Mouse (Mus musculus): ENCODE data around the gene Bsdc1. TPM values are rescaled to one million over a fixed set of nuclear protein-coding genes. Genes with fewer than 3 reads are reported as not detected.
A peak's percentile ranks its signal among the peaks of the same experiment; 100 is the strongest.

Gene Bsdc1
- polyA plus RNA-seq (2012; ENCODE audit: insufficient read depth, low replicate concordance), result 19.2 and 43.3 TPM in 2 replicates

GRCm38 (mm10) chr4:129461183-129461960, at the start of gene Bsdc1:
Bsdc1 (plus strand) TSS chr4:129461581.
- peaks cover 37% of the 10 kb centered on the region for H3K4me1 ChIP-seq
- H3K36me3 ChIP-seq (replicated peaks; ENCODE audit: low read length), result peaks cover 39% of the 10 kb centered on the region
- H3K27me3 ChIP-seq (replicated peaks), result no peaks in the 10 kb centered on the region
- peak within 1 kb of the TSS; percentile 99 for H3K4me3 ChIP-seq (replicated peaks)
- no peak for TF ChIP-seq GATA1 (IDR thresholded peaks at IDR 0.05; ENCODE audit: borderline replicate concordance, low read length)
- TF ChIP-seq FLI1 (IDR thresholded peaks at IDR 0.05; ENCODE audit: low read length), result no peak
- H3K9me3 ChIP-seq, result no peaks in the 10 kb centered on the region

- H3K9me3 ChIP-seq, result peaks cover 6% of the 10 kb centered on the region
- H3K4me3 ChIP-seq (replicated peaks), result no peak overlapping the region
- peaks cover 2% of the 10 kb centered on the region for H3K27me3 ChIP-seq (replicated peaks)
- H3K36me3 ChIP-seq (replicated peaks; ENCODE audit: low read length), result no peaks in the 10 kb centered on the region
- peaks cover 16% of the 10 kb centered on the region for H3K4me1 ChIP-seq
- no peak for TF ChIP-seq GATA1 (IDR thresholded peaks at IDR 0.05; ENCODE audit: borderline replicate concordance, low read length)
- TF ChIP-seq FLI1 (IDR thresholded peaks at IDR 0.05; ENCODE audit: low read length), result no peak
Measured at GRCm38 (mm10) chr4:129415892-129416291, 45.5 kb upstream of the Bsdc1 start.

GRCm38 (mm10) chr4:129416478-129416877, 44.9 kb upstream of the Bsdc1 start:
- Histone ChIP-seq H3K4me1 (peaks cover 16% of the 10 kb centered on the region), H3K27me3 (replicated peaks) (no peaks in the 10 kb centered on the region), H3K36me3 (replicated peaks; ENCODE audit: low read length) (no peaks in the 10 kb centered on the region), H3K4me3 (replicated peaks) (no peak overlapping the region), H3K9me3 (peaks cover 6% of the 10 kb centered on the region)
- TF ChIP-seq FLI1 (IDR thresholded peaks at IDR 0.05; ENCODE audit: low read length) (no peak), GATA1 (IDR thresholded peaks at IDR 0.05; ENCODE audit: borderline replicate concordance, low read length) (no peak)

- Histone ChIP-seq H3K9me3 (peaks cover 6% of the 10 kb centered on the region), H3K4me3 (replicated peaks) (no peak overlapping the region), H3K27me3 (replicated peaks) (peaks cover 7% of the 10 kb centered on the region), H3K4me1 (peaks cover 15% of the 10 kb centered on the region), H3K36me3 (replicated peaks; ENCODE audit: low read length) (no peaks in the 10 kb centered on the region)
- TF ChIP-seq GATA1 (IDR thresholded peaks at IDR 0.05; ENCODE audit: borderline replicate concordance, low read length), result no peak
- TF ChIP-seq FLI1 (IDR thresholded peaks at IDR 0.05; ENCODE audit: low read length), result no peak
Measured at GRCm38 (mm10) chr4:129418321-129418720, 43.1 kb upstream of the Bsdc1 start.

GRCm38 (mm10) chr4:129440340-129441063, 20.9 kb upstream of the Bsdc1 start, which contains the start of gene Zbtb8b:
Zbtb8b (minus strand) TSS chr4:129440853.
- H3K4me3 ChIP-seq (replicated peaks), result peak within 1 kb of the TSS; percentile 62
- H3K36me3 ChIP-seq (replicated peaks; ENCODE audit: low read length), result no peaks in the 10 kb centered on the region
- peaks cover 60% of the 10 kb centered on the region for H3K27me3 ChIP-seq (replicated peaks)
- no peaks in the 10 kb centered on the region for H3K9me3 ChIP-seq
- peaks cover 15% of the 10 kb centered on the region for H3K4me1 ChIP-seq
- no peak for TF ChIP-seq FLI1 (IDR thresholded peaks at IDR 0.05; ENCODE audit: low read length)
- TF ChIP-seq GATA1 (IDR thresholded peaks at IDR 0.05; ENCODE audit: borderline replicate concordance, low read length), result no peak

- Histone ChIP-seq H3K27me3 (replicated peaks) (peaks cover 60% of the 10 kb centered on the region), H3K9me3 (no peaks in the 10 kb centered on the region), H3K4me1 (peaks cover 22% of the 10 kb centered on the region), H3K36me3 (replicated peaks; ENCODE audit: low read length) (no peaks in the 10 kb centered on the region), H3K4me3 (replicated peaks) (no peak overlapping the region)
- no peak for TF ChIP-seq FLI1 (IDR thresholded peaks at IDR 0.05; ENCODE audit: low read length)
- no peak for TF ChIP-seq GATA1 (IDR thresholded peaks at IDR 0.05; ENCODE audit: borderline replicate concordance, low read length)
Measured at GRCm38 (mm10) chr4:129441145-129441544, 20.2 kb upstream of the Bsdc1 start.

GRCm38 (mm10) chr4:129447360-129447759, 14.0 kb upstream of the Bsdc1 start:
- H3K9me3 ChIP-seq, result no peaks in the 10 kb centered on the region
- H3K36me3 ChIP-seq (replicated peaks; ENCODE audit: low read length), result no peaks in the 10 kb centered on the region
- TF ChIP-seq FLI1 (IDR thresholded peaks at IDR 0.05; ENCODE audit: low read length) (no peak), GATA1 (IDR thresholded peaks at IDR 0.05; ENCODE audit: borderline replicate concordance, low read length) (no peak)
- H3K4me1 ChIP-seq, result peaks cover 28% of the 10 kb centered on the region
- H3K27me3 ChIP-seq (replicated peaks), result peaks cover 18% of the 10 kb centered on the region
- H3K4me3 ChIP-seq (replicated peaks), result no peak overlapping the region

- Histone ChIP-seq H3K27me3 (replicated peaks) (peaks cover 12% of the 10 kb centered on the region), H3K4me1 (peaks cover 28% of the 10 kb centered on the region), H3K4me3 (replicated peaks) (no peak overlapping the region), H3K9me3 (no peaks in the 10 kb centered on the region), H3K36me3 (replicated peaks; ENCODE audit: low read length) (no peaks in the 10 kb centered on the region)
- TF ChIP-seq FLI1 (IDR thresholded peaks at IDR 0.05; ENCODE audit: low read length) (no peak), GATA1 (IDR thresholded peaks at IDR 0.05; ENCODE audit: borderline replicate concordance, low read length) (no peak)
Measured at GRCm38 (mm10) chr4:129447778-129448563, 13.4 kb upstream of the Bsdc1 start.

GRCm38 (mm10) chr4:129448713-129449112, 12.7 kb upstream of the Bsdc1 start:
- peaks cover 28% of the 10 kb centered on the region for H3K4me1 ChIP-seq
- H3K36me3 ChIP-seq (replicated peaks; ENCODE audit: low read length), result no peaks in the 10 kb centered on the region
- no peak for TF ChIP-seq GATA1 (IDR thresholded peaks at IDR 0.05; ENCODE audit: borderline replicate concordance, low read length)
- TF ChIP-seq FLI1 (IDR thresholded peaks at IDR 0.05; ENCODE audit: low read length), result no peak
- H3K4me3 ChIP-seq (replicated peaks), result no peak overlapping the region
- peaks cover 5% of the 10 kb centered on the region for H3K9me3 ChIP-seq
- peaks cover 7% of the 10 kb centered on the region for H3K27me3 ChIP-seq (replicated peaks)
